Mouse (Mus musculus): ENCODE results near the gene Mypop.

DNA sequence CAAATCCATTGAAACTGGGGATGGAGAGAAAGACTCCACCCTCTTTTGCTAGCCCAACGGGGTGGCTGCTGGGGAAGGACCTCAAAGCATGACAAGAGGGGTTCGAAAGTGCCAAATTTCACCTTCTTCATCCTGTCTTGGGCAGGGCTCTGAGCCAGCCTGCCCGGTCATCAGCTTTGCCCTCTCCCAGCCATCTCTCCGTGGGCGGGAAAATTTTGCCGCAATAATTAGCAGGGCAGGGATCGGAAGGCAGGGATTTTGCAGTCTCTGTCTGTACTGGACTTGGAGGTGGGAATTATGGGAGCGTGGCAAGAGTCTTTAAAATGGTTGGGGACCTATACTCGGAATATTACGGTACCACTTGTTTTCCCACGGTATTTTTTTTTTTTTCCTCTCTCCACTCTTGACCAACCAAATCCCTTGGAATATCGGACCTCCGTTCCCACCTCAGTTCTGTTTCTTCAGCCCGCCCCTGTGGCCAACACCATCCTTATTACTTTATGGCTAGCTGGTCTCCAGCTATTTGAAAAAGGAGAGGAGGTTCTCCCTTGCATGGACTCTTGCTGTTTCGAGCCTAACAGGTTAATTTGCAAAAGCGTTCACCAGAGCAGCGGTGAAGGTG, 28.8 kb upstream of the Mypop start:
- TF ChIP-seq POLR2A (IDR thresholded peaks at IDR 0.05; ENCODE audit: borderline replicate concordance, low read depth, low read length), result no peak
- no peak for TF ChIP-seq CTCF (IDR thresholded peaks at IDR 0.05; ENCODE audit: low read depth, low read length)
